Mouse (Mus musculus): ENCODE results near the gene Cox4i1.

- no peak for TF ChIP-seq CTCF (IDR thresholded peaks at IDR 0.05; ENCODE audit: borderline replicate concordance, extremely low read depth, insufficient read depth, insufficient read length)
- TF ChIP-seq POLR2A (IDR thresholded peaks at IDR 0.05; ENCODE audit: borderline replicate concordance, extremely low read depth, insufficient read depth, insufficient read length, poor library complexity, severe bottlenecking), result no peak
Observed at GRCm38 (mm10) chr8:120647532-120647931, 20.5 kb upstream of the Cox4i1 start, which contains the start of gene 1190005I06Rik.

All from brain, embryonic 14.5 days (tissue).